Mouse (Mus musculus) liver, postnatal 0 days (tissue): Measurements from ENCODE around the gene Ildr1. TPM values are rescaled to one million over a fixed set of nuclear protein-coding genes. Genes with fewer than 3 reads are reported as not detected.
A peak's percentile ranks its signal among the peaks of the same experiment; 100 is the strongest.

Experiments
- ATAC-seq: fragments of 200-750 bp; cut with Nextera tagmentation; 2 replicates; pipeline ENCODE4 v1.8.0; 2017; ENCODE audit warnings: mild to moderate bottlenecking, moderate library complexity
- DNase-seq: peaks from one replicate; pipeline ENCODE4 v3.0.0-alpha.2; 2016
- H3K27ac ChIP-seq: fragments of 300-500 bp; sonication (generic); 2 replicates; pipeline ENCODE4 v1.5.1; 2014; ENCODE audit warnings: antibody characterized with exemption, moderate library complexity, mild to moderate bottlenecking, low read depth
- H3K27me3 ChIP-seq: fragments of 300-500 bp; sonication (generic); 2 replicates; pipeline ENCODE4 v1.6.1; 2014; ENCODE audit warnings: low read length, control low read depth, mixed read lengths; ENCODE audit not compliant: insufficient read depth
- H3K36me3 ChIP-seq: fragments of 300-500 bp; sonication (generic); replicated peaks from 2 replicates; pipeline ENCODE4 v1.6.1; 2014; ENCODE audit warnings: mild to moderate bottlenecking, control low read depth, low read length, moderate library complexity, mixed read lengths; ENCODE audit not compliant: insufficient read depth
- H3K4me1 ChIP-seq: fragments of 300-500 bp; sonication (generic); 2 replicates; pipeline ENCODE4 v1.6.1; 2014; ENCODE audit warnings: antibody characterized with exemption, mild to moderate bottlenecking, control low read depth; ENCODE audit not compliant: insufficient read depth
- H3K4me2 ChIP-seq: fragments of 300-500 bp; sonication (generic); 2 replicates; pipeline ENCODE4 v1.6.1; 2014; ENCODE audit warnings: low read depth, mild to moderate bottlenecking, low read length, moderate library complexity, mixed read lengths
- H3K4me3 ChIP-seq: fragments of 300-500 bp; sonication (generic); 2 replicates; pipeline ENCODE4 v1.5.1; 2014; ENCODE audit warnings: low read depth, low read length
- H3K9ac ChIP-seq: fragments of 300-500 bp; sonication (generic); replicated peaks from 2 replicates; pipeline ENCODE4 v1.6.1; 2014; ENCODE audit warnings: mild to moderate bottlenecking, moderate library complexity
- H3K9me3 ChIP-seq: fragments of 300-500 bp; sonication (generic); 2 replicates; pipeline ENCODE4 v1.6.1; 2016; ENCODE audit warnings: mild to moderate bottlenecking, control low read depth, low read length, mixed read lengths
- CTCF ChIP-seq: sonication (generic); IDR thresholded peaks from 2 replicates; pipeline ENCODE4 v1.5.1; 2016; ENCODE audit warnings: antibody characterized with exemption, low read depth
- EP300 ChIP-seq: IDR thresholded peaks from 2 replicates; pipeline ENCODE4 v1.6.1; 2016; ENCODE audit warnings: antibody characterized with exemption, low read depth, mild to moderate bottlenecking
- WGBS: fragments of 180-500 bp; shearing (Covaris S2); extraction: QIAGEN DNeasy Blood & Tissue Kit; methylation state at CpG from one replicate; pipeline ENCODE4 v1.1.7; 2014; ENCODE audit not compliant: insufficient replicate concordance; 5-methylcytosine and 5-hydroxymethylcytosine counted together
- polyA plus RNA-seq: library from polyadenylated mRNA; unstranded; fragments of >200 nt; fragmentation: Nextera tagmentation; extraction: Ambion mirVana; gene quantifications from 2 replicates; pipeline ENCODE4 v1.2.1, GENCODE M21; 2015

Gene Ildr1
- polyA plus RNA-seq, 1 experiment from 2014 or later: 0.19 TPM

- Histone ChIP-seq H3K4me1 (no peaks in the 10 kb centered on the region), H3K4me2 (no peak overlapping the region), H3K4me3 (no peak overlapping the region), H3K27ac (no peak overlapping the region), H3K27me3 (no peaks in the 10 kb centered on the region), H3K36me3 (no peaks in the 10 kb centered on the region), H3K9me3 (no peaks in the 10 kb centered on the region), H3K9ac (no peak overlapping the region)
- 77% methylated on average over 3 of the region's 3 CpGs for WGBS
- no peak for DNase-seq
- TF ChIP-seq CTCF (peak; percentile 37), EP300 (no peak)
- ATAC-seq: no peak
These were observed 41.6 kb downstream of the Ildr1 start for GRCm38 (mm10) chr16:36735421-36735820.

GRCm38 (mm10) chr16:36739404-36739930 lies 45.7 kb downstream of the Ildr1 start:
- DNase-seq (no peak), ATAC-seq (no peak)
- Histone ChIP-seq H3K27ac (no peak overlapping the region), H3K4me3 (no peak overlapping the region), H3K27me3 (no peaks in the 10 kb centered on the region), H3K9me3 (no peaks in the 10 kb centered on the region), H3K9ac (no peak overlapping the region), H3K4me2 (no peak overlapping the region), H3K36me3 (no peaks in the 10 kb centered on the region), H3K4me1 (no peaks in the 10 kb centered on the region)
- no peak for TF ChIP-seq CTCF
- TF ChIP-seq EP300: no peak
- 50% methylated on average over 4 of the region's 4 CpGs for WGBS

GRCm38 (mm10) chr16:36743580-36743979 lies 49.8 kb downstream of the Ildr1 start:
- H3K36me3 ChIP-seq: no peaks in the 10 kb centered on the region
- TF ChIP-seq EP300 (no peak), CTCF (no peak)
- 62% methylated on average over 8 of the region's 8 CpGs for WGBS
- H3K4me3 ChIP-seq: no peak overlapping the region
- no peak overlapping the region for H3K27ac ChIP-seq
- no peaks in the 10 kb centered on the region for H3K9me3 ChIP-seq
- H3K27me3 ChIP-seq: no peaks in the 10 kb centered on the region
- no peak overlapping the region for H3K9ac ChIP-seq
- DNase-seq: no peak
- H3K4me1 ChIP-seq: no peaks in the 10 kb centered on the region
- H3K4me2 ChIP-seq: no peak overlapping the region
- ATAC-seq: no peak

GRCm38 (mm10) chr16:36747068-36747467 lies 53.3 kb downstream of the Ildr1 start:
- H3K9ac ChIP-seq: no peak overlapping the region
- no peaks in the 10 kb centered on the region for H3K4me1 ChIP-seq
- H3K27me3 ChIP-seq: no peaks in the 10 kb centered on the region
- DNase-seq (no peak), ATAC-seq (no peak)
- H3K36me3 ChIP-seq: no peaks in the 10 kb centered on the region
- TF ChIP-seq CTCF (no peak), EP300 (no peak)
- no peak overlapping the region for H3K27ac ChIP-seq
- H3K9me3 ChIP-seq: no peaks in the 10 kb centered on the region
- 67% methylated on average over 4 of the region's 4 CpGs for WGBS
- no peak overlapping the region for H3K4me3 ChIP-seq
- H3K4me2 ChIP-seq: no peak overlapping the region

GRCm38 (mm10) chr16:36747767-36748166 lies 54.0 kb downstream of the Ildr1 start:
- Histone ChIP-seq H3K27me3 (no peaks in the 10 kb centered on the region), H3K9ac (no peak overlapping the region), H3K4me1 (no peaks in the 10 kb centered on the region), H3K36me3 (no peaks in the 10 kb centered on the region), H3K4me2 (no peak overlapping the region), H3K27ac (no peak overlapping the region), H3K4me3 (no peak overlapping the region), H3K9me3 (no peaks in the 10 kb centered on the region)
- TF ChIP-seq CTCF (no peak), EP300 (no peak)
- WGBS: 39% methylated on average over 2 of the region's 2 CpGs
- DNase-seq: no peak
- no peak for ATAC-seq

GRCm38 (mm10) chr16:36751979-36752378 lies 58.2 kb downstream of the Ildr1 start:
- H3K4me3 ChIP-seq: no peak overlapping the region
- no peak overlapping the region for H3K27ac ChIP-seq
- no peaks in the 10 kb centered on the region for H3K4me1 ChIP-seq
- DNase-seq: no peak
- WGBS: 58% methylated on average over 3 of the region's 3 CpGs
- H3K9me3 ChIP-seq: no peaks in the 10 kb centered on the region
- no peaks in the 10 kb centered on the region for H3K27me3 ChIP-seq
- no peak overlapping the region for H3K4me2 ChIP-seq
- H3K9ac ChIP-seq: no peak overlapping the region
- no peak for TF ChIP-seq CTCF
- TF ChIP-seq EP300: no peak
- ATAC-seq: no peak
- 0 out of 2 replicates have a peak, but pooled peaks cover 2% of the 10 kb centered on the region for H3K36me3 ChIP-seq
